8 mouse cellular contexts compared by ENCODE assay signal in genomic region chr5:9100207-9100848, GRCm38 (mm10). TPM values are rescaled to one million over a fixed set of nuclear protein-coding genes. Genes with fewer than 3 reads are reported as not detected.
DNase-seq lines count a peak whose midpoint lies in the region; ATAC-seq and TF ChIP-seq lines count a peak whose summit lies in the region.

TSS of gene Tmem243 (plus strand) at chr5:9100668.

- peak within 1 kb of the TSS; percentile 90 for H3K4me2 ChIP-seq in heart, embryonic 12.5 days
- peak within 1 kb of the TSS; percentile 68 for H3K4me2 ChIP-seq in kidney, postnatal 0 days (ENCODE audit: low read length)
- H3K4me2 ChIP-seq in liver, embryonic 11.5 days: peak within 1 kb of the TSS; percentile 92
- peak within 1 kb of the TSS; percentile 83 for H3K4me2 ChIP-seq in stomach, embryonic 14.5 days (replicated peaks; ENCODE audit: low read depth, low read length)

- no peaks in the 10 kb centered on the region for H3K36me3 ChIP-seq in erythroblast, embryonic 14.5 days (ENCODE audit: control insufficient read depth)
- no peaks in the 10 kb centered on the region for H3K36me3 ChIP-seq in heart, embryonic 12.5 days
- H3K36me3 ChIP-seq in kidney, postnatal 0 days (ENCODE audit: insufficient read depth, low read length): no peaks in the 10 kb centered on the region
- no peaks in the 10 kb centered on the region for H3K36me3 ChIP-seq in liver, embryonic 11.5 days (ENCODE audit: control insufficient read depth, insufficient read depth, low read length)
- H3K36me3 ChIP-seq in stomach, embryonic 14.5 days (ENCODE audit: control insufficient read depth, insufficient read depth, low read length): no peaks in the 10 kb centered on the region

- peak; percentile 95 for ATAC-seq in heart, embryonic 12.5 days (ENCODE audit: insufficient number of reproducible peaks, low FRiP score)
- ATAC-seq in kidney, postnatal 0 days (replicated peaks; ENCODE audit: low FRiP score, low read depth): peak; percentile 96
- ATAC-seq in liver, embryonic 11.5 days (replicated peaks; ENCODE audit: low FRiP score): peak; percentile 95
- ATAC-seq in stomach, embryonic 14.5 days (ENCODE audit: insufficient number of reproducible peaks, insufficient read depth, low FRiP score, low read depth): peak; percentile 95

- H3K27me3 ChIP-seq in erythroblast, embryonic 14.5 days (ENCODE audit: control insufficient read depth): peaks cover 60% of the 10 kb centered on the region
- H3K27me3 ChIP-seq in heart, embryonic 12.5 days (replicated peaks): peaks cover 15% of the 10 kb centered on the region
- no peaks in the 10 kb centered on the region for H3K27me3 ChIP-seq in kidney, postnatal 0 days (ENCODE audit: insufficient read depth, low read length)
- H3K27me3 ChIP-seq in liver, embryonic 11.5 days (replicated peaks; ENCODE audit: control insufficient read depth, insufficient read depth, low read length): peaks cover 17% of the 10 kb centered on the region
- H3K27me3 ChIP-seq in stomach, embryonic 14.5 days (ENCODE audit: control insufficient read depth, insufficient read depth, low read length): no peaks in the 10 kb centered on the region

- H3K4me3 ChIP-seq in erythroblast, embryonic 14.5 days (replicated peaks): peak within 1 kb of the TSS; percentile 71
- H3K4me3 ChIP-seq in heart, embryonic 12.5 days: peak within 1 kb of the TSS; percentile 95
- H3K4me3 ChIP-seq in kidney, postnatal 0 days (replicated peaks; ENCODE audit: low read depth, low read length): peak within 1 kb of the TSS; percentile 95
- peak within 1 kb of the TSS; percentile 87 for H3K4me3 ChIP-seq in liver, embryonic 11.5 days (ENCODE audit: low read depth, low read length)
- peak within 1 kb of the TSS; percentile 79 for H3K4me3 ChIP-seq in stomach, embryonic 14.5 days (ENCODE audit: low read depth, low read length)

- under 1% methylated on average over 59 of the region's 59 CpGs for WGBS in heart, embryonic 12.5 days
- under 1% methylated on average over 59 of the region's 59 CpGs for WGBS in kidney, postnatal 0 days
- under 1% methylated on average over 59 of the region's 59 CpGs for WGBS in liver, embryonic 11.5 days
- WGBS in stomach, embryonic 14.5 days: under 1% methylated on average over 59 of the region's 59 CpGs

- DNase-seq in B cell, adult 2 months: peak; percentile 91
- peak; percentile 96 for DNase-seq in brain, adult 2 months (ENCODE audit: low read depth, low spot score)
- DNase-seq in kidney, postnatal 0 days (ENCODE audit: low spot score): peak; percentile 91
- DNase-seq in liver, embryonic 11.5 days (ENCODE audit: low spot score): peak; percentile 82
- peak; percentile 87 for DNase-seq in naive thymus-derived CD4-positive, alpha-beta T cell, adult 2 months (ENCODE audit: low read depth)

- H3K27ac ChIP-seq in heart, embryonic 12.5 days (ENCODE audit: poor library complexity, severe bottlenecking): no peak within 1 kb of the TSS
- peak within 1 kb of the TSS; percentile 82 for H3K27ac ChIP-seq in kidney, postnatal 0 days
- no peak within 1 kb of the TSS for H3K27ac ChIP-seq in liver, embryonic 11.5 days (ENCODE audit: low read depth, low read length)
- peak within 1 kb of the TSS; percentile 45; the same call in 1 of the 2 replicates for H3K27ac ChIP-seq in stomach, embryonic 14.5 days (ENCODE audit: low read length)

- peaks cover 14% of the 10 kb centered on the region for H3K4me1 ChIP-seq in erythroblast, embryonic 14.5 days (ENCODE audit: control insufficient read depth)
- peaks cover 5% of the 10 kb centered on the region; the same call in 1 of the 2 replicates for H3K4me1 ChIP-seq in heart, embryonic 12.5 days (replicated peaks)
- 0 out of 2 replicates have a peak, but pooled peaks cover 7% of the 10 kb centered on the region for H3K4me1 ChIP-seq in kidney, postnatal 0 days (replicated peaks; ENCODE audit: insufficient read depth, low read length)
- no peaks in the 10 kb centered on the region for H3K4me1 ChIP-seq in liver, embryonic 11.5 days (replicated peaks; ENCODE audit: control insufficient read depth, insufficient read depth, low read length)
- H3K4me1 ChIP-seq in stomach, embryonic 14.5 days (ENCODE audit: control insufficient read depth, insufficient read depth, low read length): no peaks in the 10 kb centered on the region

- H3K9ac ChIP-seq in heart, embryonic 12.5 days: peak within 1 kb of the TSS; percentile 79
- H3K9ac ChIP-seq in kidney, postnatal 0 days (ENCODE audit: low read depth, low read length): peak within 1 kb of the TSS; percentile 92
- peak within 1 kb of the TSS; percentile 67 for H3K9ac ChIP-seq in liver, embryonic 11.5 days (ENCODE audit: low read depth, low read length)
- H3K9ac ChIP-seq in stomach, embryonic 14.5 days (replicated peaks; ENCODE audit: low read depth, low read length): peak within 1 kb of the TSS; percentile 67

- peaks cover 17% of the 10 kb centered on the region for H3K9me3 ChIP-seq in erythroblast, embryonic 14.5 days (ENCODE audit: control insufficient read depth, low read length)
- H3K9me3 ChIP-seq in heart, embryonic 12.5 days (replicated peaks): peaks cover 6% of the 10 kb centered on the region
- H3K9me3 ChIP-seq in kidney, postnatal 0 days (replicated peaks; ENCODE audit: low read length): no peaks in the 10 kb centered on the region
- H3K9me3 ChIP-seq in liver, embryonic 11.5 days (ENCODE audit: control insufficient read depth, low read length): 0 out of 2 replicates have a peak, but pooled peaks cover 7% of the 10 kb centered on the region
- H3K9me3 ChIP-seq in stomach, embryonic 14.5 days (ENCODE audit: control insufficient read depth, low read depth, low read length): no peaks in the 10 kb centered on the region

- TF ChIP-seq CTCF in kidney, postnatal 0 days (IDR thresholded peaks at IDR 0.05; ENCODE audit: low read depth): no peak

RNA-seq across cellular contexts. Expression of gene Tmem243, which starts in this region (rescaled TPM):
- polyA plus RNA-seq in erythroblast, embryonic 14.5 days (2012): 0.04 and 0.14 TPM in 2 replicates
- 11.7 and 11.8 TPM in 2 replicates for polyA plus RNA-seq in heart, embryonic 12.5 days (2016; fragmentation: Nextera tagmentation; extraction: Ambion mirVana)
- 47.5 and 50.4 TPM in 2 replicates for polyA plus RNA-seq in kidney, postnatal 0 days (2015; fragmentation: Nextera tagmentation; extraction: Ambion mirVana)
- polyA plus RNA-seq in liver, embryonic 11.5 days (2014; fragmentation: Nextera tagmentation; extraction: Ambion mirVana): 11.8 and 14.3 TPM in 2 replicates
- 17.2 and 20.4 TPM in 2 replicates for polyA plus RNA-seq in stomach, embryonic 14.5 days (2014; fragmentation: Nextera tagmentation; extraction: Ambion mirVana)

Comparison
In these comparisons a context has a peak if more than half of its experiments do, and no peak if none do; other contexts are left out.
1. RNA of gene Tmem243 (polyA plus RNA-seq): 47.5 to 50.4 TPM in kidney, postnatal 0 days, 17.2 to 20.4 TPM in stomach, embryonic 14.5 days, 11.8 to 14.3 TPM in liver, embryonic 11.5 days and 11.7 to 11.8 TPM in heart, embryonic 12.5 days; 0.04 to 0.14 TPM in erythroblast, embryonic 14.5 days; every median in the first group is over 10 times any median in the second.
2. H3K27ac ChIP-seq: peak in kidney, postnatal 0 days (single experiment) and stomach, embryonic 14.5 days (single experiment); none in heart, embryonic 12.5 days (single experiment) and liver, embryonic 11.5 days (single experiment).
3. Peak in every context shown above with its lines, with median percentiles within 50 percentile points of each other: DNase-seq, H3K4me3 ChIP-seq, ATAC-seq, H3K4me2 ChIP-seq and H3K9ac ChIP-seq.